Mouse (Mus musculus) MEL (cell line): Measurements from ENCODE around the gene Aff3. TPM values are rescaled to one million over a fixed set of nuclear protein-coding genes. Genes with fewer than 3 reads are reported as not detected.

ENCODE experiments used
- DNase-seq: peaks from one replicate; pipeline ENCODE4 v3.0.0; 2011; ENCODE audit warnings: low read depth, low spot score
- H3K27ac ChIP-seq: 2 replicates; pipeline ENCODE4 v1.5.1; 2012; ENCODE audit warnings: low read depth, mild to moderate bottlenecking, control low read depth, low read length, moderate library complexity; ENCODE audit not compliant: control insufficient read depth
- H3K27me3 ChIP-seq, 2 experiments: fragments of 150-350 bp in 1 of 2; sonication (generic) in 1 of 2; 2 replicates each; pipeline ENCODE4 v1.6.1; 2012; ENCODE audit warnings: low read length in 2 of 2, mild to moderate bottlenecking in 2 of 2, improper control_type of control experiment in 1 of 2, moderate library complexity in 1 of 2; ENCODE audit not compliant: insufficient read depth in 2 of 2, control insufficient read depth in 1 of 2
- H3K36me3 ChIP-seq, 2 experiments: 2 replicates each; pipeline ENCODE4 v1.6.1; 2012 to 2014; ENCODE audit warnings: low read length in 2 of 2, improper control_type of control experiment in 1 of 2, inconsistent platforms in 1 of 2, mild to moderate bottlenecking in 1 of 2; ENCODE audit not compliant: insufficient read depth in 2 of 2, control insufficient read depth in 1 of 2
- H3K4me1 ChIP-seq, 2 experiments: fragments of 150-350 bp in 1 of 2; sonication (generic) in 1 of 2; 2 replicates each; pipeline ENCODE4 v1.6.1; 2012; ENCODE audit warnings: low read length in 2 of 2, improper control_type of control experiment in 1 of 2, mild to moderate bottlenecking in 1 of 2; ENCODE audit not compliant: insufficient read depth in 2 of 2, control insufficient read depth in 1 of 2
- H3K4me3 ChIP-seq, 2 experiments: fragments of 150-350 bp in 1 of 2; sonication (generic) in 1 of 2; 2 replicates each; pipeline ENCODE4 v1.5.1; 2012; ENCODE audit warnings: low read depth in 2 of 2, low read length in 2 of 2, mild to moderate bottlenecking in 2 of 2, moderate library complexity in 2 of 2, control low read depth in 1 of 2, improper control_type of control experiment in 1 of 2; ENCODE audit not compliant: control insufficient read depth in 1 of 2, insufficient read depth in 1 of 2
- H3K79me2 ChIP-seq: 2 replicates; pipeline ENCODE4 v1.6.1; 2012; ENCODE audit warnings: mild to moderate bottlenecking, low read length, moderate library complexity; ENCODE audit not compliant: control insufficient read depth, poor library complexity, insufficient read depth
- H3K9ac ChIP-seq: 2 replicates; pipeline ENCODE4 v1.6.1; 2012; ENCODE audit warnings: low read depth, mild to moderate bottlenecking, control low read depth, low read length, moderate library complexity; ENCODE audit not compliant: control insufficient read depth, poor library complexity, severe bottlenecking
- H3K9me3 ChIP-seq: fragments of 150-350 bp; sonication (generic); replicated peaks from 2 replicates; pipeline ENCODE4 v1.6.1; 2012; ENCODE audit warnings: mild to moderate bottlenecking, low read length, improper control_type of control experiment, moderate library complexity; ENCODE audit not compliant: insufficient read depth
- CHD1 ChIP-seq: IDR thresholded peaks from 2 replicates; pipeline ENCODE4 v1.6.1; 2012; ENCODE audit warnings: low read depth, mild to moderate bottlenecking, inconsistent platforms, low read length, improper control_type of control experiment
- CTCF ChIP-seq, 3 experiments: IDR thresholded peaks in 2 of 3; conservative IDR thresholded peaks in 1 of 3; 2 replicates each; pipeline ENCODE4 v1.5.1; 2011 to 2012; ENCODE audit warnings: low read length in 3 of 3, low read depth in 2 of 3, mild to moderate bottlenecking in 2 of 3, improper control_type of control experiment in 1 of 3, inconsistent platforms in 1 of 3, mixed read lengths in 1 of 3, moderate library complexity in 1 of 3; ENCODE audit not compliant: control insufficient read depth in 1 of 3, insufficient read depth in 1 of 3, poor library complexity in 1 of 3, severe bottlenecking in 1 of 3
- ELF1 ChIP-seq: IDR thresholded peaks from 2 replicates; pipeline ENCODE4 v1.6.1; 2014; ENCODE audit warnings: low read depth, mild to moderate bottlenecking, inconsistent platforms, low read length, improper control_type of control experiment, moderate library complexity
- EP300 ChIP-seq, 2 experiments: IDR thresholded peaks; 2 replicates each; pipeline ENCODE4 v1.6.1; 2011; ENCODE audit warnings: improper control_type of control experiment in 2 of 2, low read length in 2 of 2, low read depth in 1 of 2, mild to moderate bottlenecking in 1 of 2
- ETS1 ChIP-seq: IDR thresholded peaks from 2 replicates; pipeline ENCODE4 v1.6.1; 2012; ENCODE audit warnings: low read depth, mild to moderate bottlenecking, inconsistent platforms, low read length, improper control_type of control experiment, moderate library complexity
- GATA1 ChIP-seq: IDR thresholded peaks from 2 replicates; pipeline ENCODE4 v1.6.1; 2011; ENCODE audit warnings: low read depth, low read length, improper control_type of control experiment
- MAFK ChIP-seq: IDR thresholded peaks from 2 replicates; pipeline ENCODE4 v1.6.1; 2011; ENCODE audit warnings: low read depth, mild to moderate bottlenecking, low read length, improper control_type of control experiment, borderline replicate concordance
- MXI1 ChIP-seq: IDR thresholded peaks from 2 replicates; pipeline ENCODE4 v1.6.1; 2011; ENCODE audit warnings: mild to moderate bottlenecking, low read depth, low read length, improper control_type of control experiment
- MYC ChIP-seq: IDR thresholded peaks from 2 replicates; pipeline ENCODE4 v1.6.1; 2011; ENCODE audit warnings: low read depth, mild to moderate bottlenecking, low read length, improper control_type of control experiment, moderate library complexity
- NELFE ChIP-seq: IDR thresholded peaks from 2 replicates; pipeline ENCODE4 v1.6.1; 2011; ENCODE audit warnings: low read depth, low read length, improper control_type of control experiment
- NRF1 ChIP-seq: IDR thresholded peaks from 2 replicates; pipeline ENCODE4 v1.6.1; 2014; ENCODE audit warnings: low read depth, mild to moderate bottlenecking, inconsistent platforms, low read length, improper control_type of control experiment, moderate library complexity; ENCODE audit not compliant: poor library complexity, insufficient read depth, severe bottlenecking
- POLR2AphosphoS5 ChIP-seq: IDR thresholded peaks from 2 replicates; pipeline ENCODE4 v1.6.1; 2012; ENCODE audit warnings: low read depth, borderline replicate concordance, mild to moderate bottlenecking, inconsistent platforms, low read length, moderate library complexity, mixed read lengths
- RAD21 ChIP-seq: IDR thresholded peaks from 2 replicates; pipeline ENCODE4 v1.6.1; 2011; ENCODE audit warnings: mild to moderate bottlenecking, low read depth, low read length, improper control_type of control experiment
- RCOR1 ChIP-seq: IDR thresholded peaks from 2 replicates; pipeline ENCODE4 v1.6.1; 2012; ENCODE audit warnings: low read depth, mild to moderate bottlenecking, inconsistent platforms, low read length, improper control_type of control experiment
- SIN3A ChIP-seq: IDR thresholded peaks from 2 replicates; pipeline ENCODE4 v1.6.1; 2012; ENCODE audit warnings: low read length, improper control_type of control experiment, inconsistent platforms
- TAL1 ChIP-seq: IDR thresholded peaks from 2 replicates; pipeline ENCODE4 v1.6.1; 2012; ENCODE audit warnings: mild to moderate bottlenecking, inconsistent platforms, low read length, moderate library complexity, mixed read lengths
- TBP ChIP-seq: IDR thresholded peaks from 2 replicates; pipeline ENCODE4 v1.8.0; 2011; ENCODE audit warnings: low read depth, low read length, improper control_type of control experiment
- USF1 ChIP-seq: IDR thresholded peaks from 2 replicates; pipeline ENCODE4 v1.6.1; 2014; ENCODE audit warnings: low read depth, mild to moderate bottlenecking, inconsistent platforms, low read length, improper control_type of control experiment, moderate library complexity
- ZKSCAN1 ChIP-seq: IDR thresholded peaks from 2 replicates; pipeline ENCODE4 v1.6.1; 2012; ENCODE audit warnings: low read depth, mild to moderate bottlenecking, inconsistent platforms, low read length, improper control_type of control experiment, moderate library complexity
- ZNF384 ChIP-seq: IDR thresholded peaks from 2 replicates; pipeline ENCODE4 v1.6.1; 2012; ENCODE audit warnings: low read depth, mild to moderate bottlenecking, inconsistent platforms, low read length, improper control_type of control experiment
- polyA plus RNA-seq, 2 experiments: library from polyadenylated mRNA; stranded (reverse) in 1 of 2; unstranded in 1 of 2; fragments of >175 nt in 1 of 2; fragments of >200 nt in 1 of 2; gene quantifications; 2 replicates each; pipeline versions ENCODE4 v1.2.1 to v1.2.4; 2012; ENCODE audit warnings: low replicate concordance in 2 of 2, low read depth in 1 of 2; ENCODE audit not compliant: insufficient read length in 2 of 2, insufficient read depth in 1 of 2, missing spikeins in 1 of 2
- total RNA-seq: library from RNA; depleted of rRNA; stranded (reverse); fragments of 300-350 nt; gene quantifications from 2 replicates; pipeline ENCODE4 v1.2.3, GENCODE M21; 2012

The Aff3 gene
- total and polyA plus RNA-seq, 3 experiments = 18.5 to 41.1 (median 25.4) TPM

DNA sequence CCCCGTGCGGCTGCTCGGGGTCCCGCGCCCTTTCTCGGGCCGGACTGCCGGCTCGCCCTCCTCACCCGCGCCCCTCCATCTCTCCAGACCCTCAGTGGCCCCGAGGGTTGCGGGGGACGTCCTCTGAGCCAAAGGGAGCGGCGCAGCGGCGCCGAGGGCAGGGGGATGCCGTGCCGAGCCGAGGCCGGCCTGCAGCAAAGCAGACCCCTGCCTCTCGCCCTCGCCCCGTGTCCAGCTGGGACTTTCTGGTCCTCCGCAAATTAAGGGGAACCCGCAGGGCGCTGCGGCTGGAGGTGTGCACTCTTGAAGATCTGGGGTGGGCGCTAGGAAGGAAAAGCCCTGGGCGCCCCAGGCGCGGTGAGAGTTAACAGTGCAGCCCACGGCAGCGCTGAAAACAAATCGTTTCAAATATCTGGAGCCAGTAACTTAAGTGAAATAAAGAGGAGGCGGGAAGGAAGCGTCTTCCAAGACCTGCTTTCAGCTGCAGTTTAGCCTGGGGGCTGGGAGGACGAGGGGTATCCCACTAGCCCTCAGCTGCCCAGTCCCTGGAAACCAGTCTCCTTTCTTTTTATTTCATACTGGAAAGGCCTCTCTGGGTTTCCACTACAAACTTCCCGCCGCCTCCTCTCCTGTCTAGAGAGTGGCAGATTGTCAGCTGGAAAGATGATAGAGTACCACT, 36.9 kb downstream of the Aff3 start:
- no peak for DNase-seq
- no peaks in the 10 kb centered on the region for H3K9me3 ChIP-seq
- H3K4me3 ChIP-seq = no peak overlapping the region
- H3K79me2 ChIP-seq = no peaks in the 10 kb centered on the region; the same call in 1 of the 2 replicates
- no peak overlapping the region for H3K27ac ChIP-seq
- no peak overlapping the region for H3K9ac ChIP-seq
- peaks cover 10 to 15% of the 10 kb centered on the region in 2 experiments for H3K36me3 ChIP-seq
- TF ChIP-seq NRF1 (no peak), MXI1 (no peak), SIN3A (no peak), GATA1 (no peak), ELF1 (no peak), CTCF (IDR thresholded peaks at IDR 0.05 in 2 of 3, conservative IDR thresholded peaks at IDR 0.05 in 1 of 3; ENCODE audit: control insufficient read depth in 1 of 3, insufficient read depth in 1 of 3, low read depth in 2 of 3, low read length in 3 of 3, poor library complexity in 1 of 3, severe bottlenecking in 1 of 3) (no peak), ETS1 (no peak), TBP (no peak)
- peaks cover 13 to 14% of the 10 kb centered on the region in 2 experiments for H3K4me1 ChIP-seq
- no peaks in the 10 kb centered on the region for H3K27me3 ChIP-seq

GRCm38 (mm10) chr1:38626739-38627661, 37.8 kb downstream of the Aff3 start:
- no peaks in the 10 kb centered on the region for H3K27me3 ChIP-seq
- no peaks in the 10 kb centered on the region for H3K9me3 ChIP-seq
- no peak for DNase-seq
- peaks cover 10% of the 10 kb centered on the region in 2 experiments for H3K4me1 ChIP-seq
- peaks cover 13 to 15% of the 10 kb centered on the region in 2 experiments for H3K36me3 ChIP-seq
- H3K9ac ChIP-seq = no peak overlapping the region
- H3K27ac ChIP-seq = no peak overlapping the region
- H3K4me3 ChIP-seq = no peak overlapping the region
- no peak for TF ChIP-seq MAFK
- no peaks in the 10 kb centered on the region for H3K79me2 ChIP-seq

- DNase-seq = no peak
- Histone ChIP-seq H3K9ac (no peak overlapping the region), H3K27ac (no peak overlapping the region), H3K9me3 (no peaks in the 10 kb centered on the region), H3K27me3 (no peaks in the 10 kb centered on the region), H3K4me1 (peaks cover 5 to 10% of the 10 kb centered on the region in 2 experiments), H3K4me3 (no peak overlapping the region), H3K79me2 (no peaks in the 10 kb centered on the region), H3K36me3 (peaks cover 10 to 15% of the 10 kb centered on the region in 2 experiments)
- TF ChIP-seq RAD21 (no peak), POLR2AphosphoS5 (no peak), ZNF384 (no peak), NELFE (no peak), ZKSCAN1 (no peak), CHD1 (no peak), EP300 (IDR thresholded peaks at IDR 0.05; ENCODE audit: low read depth in 1 of 2, low read length in 2 of 2) (no peak), USF1 (no peak), ELF1 (no peak), MYC (no peak), TAL1 (no peak), CTCF (IDR thresholded peaks at IDR 0.05 in 2 of 3, conservative IDR thresholded peaks at IDR 0.05 in 1 of 3; ENCODE audit: control insufficient read depth in 1 of 3, insufficient read depth in 1 of 3, low read depth in 2 of 3, low read length in 3 of 3, poor library complexity in 1 of 3, severe bottlenecking in 1 of 3) (no peak), RCOR1 (no peak)
Measured at GRCm38 (mm10) chr1:38626388-38626738, 38.4 kb downstream of the Aff3 start.
